Mouse (Mus musculus) embryo, embryonic 10.5 days (tissue): ENCODE data around the gene Mvb12b.

Experiments
- DNase-seq: peaks from one replicate; pipeline ENCODE4 v3.0.0-alpha.2; 2015; ENCODE audit warnings: low spot score

The Mvb12b gene

GRCm38 (mm10) chr2:33886386-33887327, 1.1 kb downstream of the Mvb12b start:
- peak; percentile 72 for DNase-seq

- no peak for DNase-seq
Measured at GRCm38 (mm10) chr2:33885264-33885651, 2.5 kb downstream of the Mvb12b start.

- DNase-seq = no peak
Measured at GRCm38 (mm10) chr2:33884623-33885263, 3.0 kb downstream of the Mvb12b start.

- DNase-seq = no peak
Measured at GRCm38 (mm10) chr2:33879223-33879622, 8.5 kb downstream of the Mvb12b start.

- DNase-seq = no peak
Measured at GRCm38 (mm10) chr2:33878437-33878836, 9.3 kb downstream of the Mvb12b start.

- peak; percentile 22 for DNase-seq
Measured at GRCm38 (mm10) chr2:33877663-33878360, 9.9 kb downstream of the Mvb12b start.

- DNase-seq = peak; percentile 92
Measured at GRCm38 (mm10) chr2:33876529-33877290, 11.0 kb downstream of the Mvb12b start.

- DNase-seq = peak; percentile 33
Measured at GRCm38 (mm10) chr2:33875594-33875993, 12.2 kb downstream of the Mvb12b start.

- DNase-seq = peak; percentile 63
Measured at GRCm38 (mm10) chr2:33874856-33875576, 12.7 kb downstream of the Mvb12b start.

GRCm38 (mm10) chr2:33874367-33874766, 13.4 kb downstream of the Mvb12b start:
- DNase-seq = no peak

GRCm38 (mm10) chr2:33873501-33873900, 14.2 kb downstream of the Mvb12b start:
- no peak for DNase-seq

GRCm38 (mm10) chr2:33872841-33873271, 14.9 kb downstream of the Mvb12b start:
- DNase-seq = peak; percentile 19

- DNase-seq = no peak
Measured at GRCm38 (mm10) chr2:33871181-33871520, 16.6 kb downstream of the Mvb12b start.

GRCm38 (mm10) chr2:33870369-33871180, 17.2 kb downstream of the Mvb12b start:
- peak; percentile 45 for DNase-seq

GRCm38 (mm10) chr2:33869689-33870343, 17.9 kb downstream of the Mvb12b start:
- DNase-seq = no peak

- DNase-seq = no peak
Measured at GRCm38 (mm10) chr2:33868996-33869688, 18.6 kb downstream of the Mvb12b start.

GRCm38 (mm10) chr2:33868322-33868721, 19.4 kb downstream of the Mvb12b start:
- DNase-seq = no peak

GRCm38 (mm10) chr2:33856746-33857145, 31.0 kb downstream of the Mvb12b start:
- no peak for DNase-seq
